Mouse (Mus musculus) cerebral cortex, adult 2 months (tissue): ENCODE data around the gene Mlycd.

Source experiments
- WGBS: fragments of 180-500 bp; shearing (Covaris S2); methylation state at CpG from one replicate; pipeline ENCODE4 v1.1.7; 2018; 5-methylcytosine and 5-hydroxymethylcytosine counted together

Mlycd gene

DNA sequence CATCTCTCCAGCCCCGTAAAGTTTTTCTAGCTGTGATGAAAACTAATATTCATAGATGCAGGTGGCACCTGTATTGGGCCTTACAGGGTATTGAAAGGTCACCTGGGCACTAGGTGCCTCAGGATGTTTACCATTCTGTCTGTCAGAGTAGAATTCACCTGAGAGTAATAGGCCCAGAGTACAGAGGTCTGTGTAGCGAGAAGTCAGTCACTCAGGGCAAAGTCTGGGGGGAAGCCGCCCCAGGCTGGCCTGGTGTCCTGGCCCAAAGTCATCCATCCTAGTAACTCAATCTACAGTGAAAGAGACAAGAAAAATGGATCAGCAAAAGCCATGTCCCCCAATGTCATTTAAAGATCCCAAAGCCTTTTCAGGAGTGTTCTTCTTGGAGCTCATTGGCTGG is 6.2 kb downstream of the Mlycd start:
- WGBS = 92% methylated on average over 3 of the region's 3 CpGs

DNA sequence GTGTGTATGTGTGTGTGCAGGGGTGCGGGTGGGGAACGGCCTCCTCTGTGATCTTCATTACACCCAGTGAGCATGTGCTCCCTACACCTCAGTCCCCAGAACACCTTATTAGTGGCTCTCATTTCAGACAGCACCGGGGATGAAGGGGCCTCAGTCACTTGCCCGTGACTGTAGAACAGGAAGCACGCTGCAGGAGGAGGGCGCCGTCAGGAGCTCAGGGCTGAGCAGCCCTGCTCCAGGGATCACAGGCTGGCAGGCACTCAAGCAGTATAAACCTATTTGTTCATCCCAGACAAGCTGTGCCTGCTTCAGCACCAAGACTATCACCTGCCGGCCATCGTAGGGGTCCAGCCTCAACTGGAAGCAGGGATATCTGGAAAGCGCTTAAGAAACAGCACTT is 9.2 kb downstream of the Mlycd start:
- 83% methylated on average over 10 of the region's 10 CpGs for WGBS

DNA sequence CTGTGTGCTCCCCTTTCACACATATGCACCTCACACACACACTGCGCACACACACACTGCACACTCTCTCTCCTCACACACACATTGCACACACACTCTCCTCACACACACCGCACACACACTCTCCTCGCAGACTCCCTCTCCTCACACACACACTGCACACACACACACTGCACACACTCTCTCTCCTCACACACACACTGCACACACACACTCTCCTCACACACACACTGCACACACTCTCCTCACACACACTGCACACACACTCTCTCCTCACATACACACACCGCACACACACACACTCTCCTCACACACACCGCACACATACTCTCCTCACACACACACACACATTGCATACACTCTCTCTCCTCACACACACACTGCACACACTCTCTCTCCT is 10.0 kb downstream of the Mlycd start:
- 91% methylated on average over 5 of the region's 5 CpGs for WGBS

DNA sequence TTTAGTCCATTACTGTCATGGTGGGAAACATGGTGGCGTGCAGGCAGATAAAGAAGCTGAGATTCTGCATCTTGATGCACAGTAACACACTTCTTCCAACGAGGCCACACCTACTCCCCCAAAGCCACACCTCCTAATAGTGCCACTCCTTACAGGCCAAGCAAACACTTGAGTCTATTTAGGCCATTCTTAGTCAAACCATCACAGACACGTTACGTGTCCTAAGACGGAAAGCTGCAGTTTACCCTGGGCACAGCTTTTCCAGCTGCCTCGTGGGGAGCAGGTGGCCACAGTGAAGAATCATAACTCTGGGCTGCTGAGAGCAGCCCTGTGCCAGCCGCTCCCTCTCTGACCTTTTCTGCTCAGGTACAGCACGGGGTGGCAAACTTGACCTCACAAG is 13.6 kb downstream of the Mlycd start:
- 89% methylated on average over 8 of the region's 8 CpGs for WGBS

DNA sequence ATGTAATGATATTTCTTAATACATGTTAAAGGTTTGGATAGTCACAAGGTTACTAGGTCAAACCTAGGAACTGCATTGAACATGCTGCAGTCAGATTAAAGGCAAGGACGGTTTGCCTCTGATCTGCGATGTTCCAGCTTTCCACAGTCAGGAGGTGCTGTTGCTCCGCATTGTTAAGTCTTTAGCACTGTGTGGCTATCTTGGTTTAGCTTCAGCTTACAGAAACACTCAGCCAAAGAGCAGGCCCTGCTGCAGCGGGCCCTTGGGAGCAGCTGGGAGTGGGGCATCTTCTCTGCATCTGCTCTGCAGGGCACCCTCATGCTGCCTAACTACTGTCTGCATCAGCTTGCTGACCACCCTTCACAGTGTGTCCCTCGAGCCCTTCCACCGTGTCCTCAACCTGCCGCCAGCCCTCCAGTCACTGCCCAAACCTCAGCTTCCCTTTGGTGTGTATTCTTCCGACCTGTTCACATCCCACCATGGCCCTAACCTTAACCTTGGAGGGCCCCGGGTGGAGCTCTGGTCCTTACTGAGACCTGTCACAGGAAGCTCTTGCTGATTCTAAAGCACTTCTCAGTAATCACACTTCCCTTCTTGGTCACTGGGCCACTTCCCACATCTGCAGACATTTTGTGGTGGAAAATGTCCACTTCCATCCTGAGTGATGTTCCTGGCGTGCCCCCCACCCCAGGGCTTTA is 17.5 kb downstream of the Mlycd start:
- 55% methylated on average over 10 of the region's 10 CpGs for WGBS

DNA sequence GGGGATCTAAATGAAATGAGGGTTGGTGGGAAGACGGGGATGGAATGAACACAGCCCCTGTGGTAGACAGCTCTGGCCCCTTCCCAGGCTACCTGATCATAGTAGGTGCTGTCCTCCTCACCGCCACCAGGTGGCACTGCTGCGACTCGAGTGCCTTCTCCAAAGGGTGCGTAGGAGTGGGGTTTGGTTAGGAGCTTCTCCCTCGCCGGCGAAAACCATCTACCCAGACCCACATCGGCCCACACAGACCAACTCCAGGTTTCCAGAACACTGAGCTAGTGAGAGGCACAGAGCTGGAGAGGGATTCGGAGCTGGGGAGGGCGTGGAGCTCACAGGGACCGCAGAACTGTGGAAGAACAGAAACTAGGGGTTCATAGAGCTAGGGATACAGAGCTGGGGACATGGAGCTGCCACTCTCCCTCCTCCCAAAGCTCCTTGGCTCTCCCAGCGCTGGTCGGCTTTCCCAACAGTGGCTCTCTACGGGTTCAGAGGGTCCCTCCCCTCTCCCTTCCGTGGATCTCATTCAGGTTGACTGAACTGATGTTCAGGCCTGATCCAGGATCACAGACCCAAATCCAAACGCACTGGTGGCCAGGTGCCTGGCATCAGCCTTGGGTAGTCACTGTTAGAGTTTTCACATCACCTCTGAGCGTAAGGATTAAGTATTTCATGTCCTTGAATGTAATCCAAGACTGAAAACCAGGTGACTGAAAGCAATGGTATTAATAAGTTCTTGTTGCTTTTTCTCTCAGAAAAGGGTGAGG is 18.2 kb downstream of the Mlycd start:
- WGBS = 13% methylated on average over 18 of the region's 18 CpGs

DNA sequence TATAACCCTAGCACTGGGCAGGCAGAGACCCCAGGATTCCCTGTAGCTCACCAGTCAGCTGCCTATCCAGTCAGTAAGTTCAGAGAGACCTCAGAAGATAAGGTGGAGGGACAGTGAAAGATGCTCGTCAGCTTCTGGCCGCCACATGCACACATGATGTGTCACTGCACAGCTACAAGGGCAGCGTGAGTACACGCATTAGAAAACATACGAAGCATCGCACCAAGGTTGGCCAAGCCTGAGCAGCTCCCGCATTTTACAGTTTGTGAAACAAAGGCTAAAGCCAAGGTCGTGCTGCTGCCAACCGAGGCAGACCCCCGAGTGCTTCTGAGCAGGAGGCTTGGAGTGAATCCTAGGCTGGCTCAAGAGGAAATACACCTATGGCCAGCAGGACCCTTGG is 18.9 kb downstream of the Mlycd start:
- 91% methylated on average over 10 of the region's 10 CpGs for WGBS

DNA sequence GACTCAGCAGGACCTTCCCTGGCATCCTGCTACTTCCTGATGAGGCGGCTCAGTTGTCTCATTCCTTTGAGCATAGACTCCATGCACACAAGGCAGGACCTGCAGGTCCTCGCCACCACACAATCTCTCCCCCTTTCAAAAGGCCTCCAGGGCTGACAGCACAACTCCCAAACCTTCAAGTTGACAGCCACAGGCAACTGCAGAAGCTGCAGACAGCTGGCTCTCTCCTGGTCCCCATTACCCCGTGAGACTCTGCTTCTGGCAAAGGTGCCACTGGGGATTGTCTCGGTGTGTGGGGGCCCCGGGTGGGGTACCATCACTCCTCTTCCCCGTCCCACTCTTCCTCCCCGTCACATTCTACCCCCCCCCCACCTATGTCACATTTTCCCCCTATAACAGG is 25.6 kb downstream of the Mlycd start:
- WGBS = 70% methylated on average over 7 of the region's 7 CpGs

DNA sequence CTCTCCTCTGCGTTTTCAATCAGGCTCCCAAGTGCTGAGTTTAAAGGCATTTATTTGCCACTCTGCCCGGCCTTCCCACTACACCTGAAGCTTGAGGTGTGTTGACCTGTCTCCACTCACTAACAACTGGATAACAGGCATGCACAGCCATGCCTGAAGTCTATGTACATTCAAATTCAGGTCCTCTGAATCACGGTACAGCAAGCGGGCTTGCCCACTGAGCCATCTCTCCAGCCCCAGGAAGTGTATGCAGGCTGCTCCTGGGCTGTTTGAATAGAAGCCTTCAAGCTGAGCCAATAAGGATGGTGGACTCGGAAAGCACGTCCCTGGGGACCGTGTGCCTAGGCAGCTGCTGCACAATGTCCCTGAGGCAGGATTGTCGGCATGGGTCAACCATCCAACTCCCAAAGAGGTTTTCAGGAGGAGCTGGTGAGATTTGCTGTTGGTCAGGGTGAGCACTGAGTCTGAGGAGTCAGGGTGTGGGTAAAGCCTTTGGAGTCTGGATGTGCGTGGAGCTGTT is 27.0 kb downstream of the Mlycd start:
- 44% methylated on average over 9 of the region's 9 CpGs for WGBS

DNA sequence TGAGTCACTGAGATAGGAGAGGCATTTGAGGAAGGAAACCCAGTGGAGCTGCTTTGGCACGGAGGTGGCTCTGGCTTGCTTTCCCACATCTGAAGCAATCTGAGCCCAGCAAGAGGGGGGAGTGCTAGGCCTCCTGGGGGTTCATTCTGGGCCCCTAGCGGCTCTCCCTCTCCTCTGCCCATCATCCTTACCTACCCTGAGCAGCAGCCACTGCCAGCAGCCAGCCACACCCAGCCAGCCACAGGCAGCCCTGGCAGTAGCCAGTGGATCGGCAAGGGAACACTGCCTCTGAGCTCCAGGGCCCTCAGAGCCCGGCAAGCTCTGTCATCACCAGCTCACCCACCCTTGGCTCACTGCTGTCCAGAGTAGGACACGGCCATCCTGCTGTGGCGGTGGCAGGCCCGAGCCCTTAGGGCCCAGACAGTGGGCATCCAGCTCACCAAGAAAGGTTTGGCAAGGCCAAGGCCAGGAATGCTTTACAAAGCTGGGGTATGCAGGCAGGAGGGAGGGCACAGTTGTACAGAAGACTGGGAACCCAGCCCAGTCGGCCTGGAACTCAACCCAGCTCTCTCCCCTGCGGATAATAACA is 27.5 kb downstream of the Mlycd start:
- 36% methylated on average over 9 of the region's 9 CpGs for WGBS

DNA sequence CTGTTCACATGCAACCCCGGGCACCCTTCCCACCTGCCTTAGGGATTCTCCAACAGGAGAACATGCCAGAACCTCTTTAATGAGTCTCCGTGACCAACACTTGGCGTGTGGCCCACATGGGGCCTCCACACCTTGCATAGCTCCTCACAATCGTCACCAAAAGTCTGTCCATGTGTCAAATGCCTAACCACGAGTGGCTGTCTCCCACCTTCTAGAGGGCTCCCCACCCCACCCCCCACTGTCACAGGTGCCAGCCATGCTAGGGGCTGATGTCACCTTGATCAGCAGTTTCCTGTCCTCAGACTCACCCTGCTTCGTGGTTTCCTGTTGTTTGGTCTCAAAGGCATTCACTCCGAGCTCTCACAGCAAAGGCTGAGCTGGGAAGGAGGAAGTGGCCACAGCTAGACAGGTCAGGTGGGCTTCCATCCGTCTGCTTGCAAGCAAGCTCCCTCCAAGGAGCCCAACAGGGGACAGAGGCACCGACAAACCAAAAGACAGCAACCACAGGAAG is 29.0 kb downstream of the Mlycd start:
- WGBS = 55% methylated on average over 9 of the region's 9 CpGs

DNA sequence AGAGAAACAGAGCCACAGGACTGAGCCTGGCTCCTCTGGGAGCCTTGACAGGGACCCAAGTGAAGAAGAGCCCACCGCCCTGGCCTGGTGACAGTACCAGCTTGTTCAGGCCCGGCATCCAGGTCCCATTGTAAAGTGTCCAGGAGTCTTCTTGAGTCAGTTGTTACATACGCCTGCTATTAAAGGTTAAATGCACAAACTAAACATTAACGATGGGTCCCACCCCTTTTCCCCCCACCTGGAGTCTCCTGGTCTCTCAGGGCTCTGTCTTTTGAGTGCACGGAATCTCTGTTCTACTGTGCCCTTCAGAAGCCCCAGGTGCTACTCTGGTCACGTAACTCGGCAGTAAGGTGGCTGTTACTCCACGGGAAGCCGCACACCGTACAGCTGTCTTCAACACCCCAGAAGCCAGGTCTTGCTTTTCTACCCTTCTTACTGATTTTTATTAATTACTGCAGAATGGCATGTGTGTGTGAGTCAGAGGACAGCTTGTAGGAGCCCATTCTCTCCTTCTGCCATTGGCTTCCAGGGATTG is 29.6 kb downstream of the Mlycd start:
- WGBS = 88% methylated on average over 10 of the region's 10 CpGs

DNA sequence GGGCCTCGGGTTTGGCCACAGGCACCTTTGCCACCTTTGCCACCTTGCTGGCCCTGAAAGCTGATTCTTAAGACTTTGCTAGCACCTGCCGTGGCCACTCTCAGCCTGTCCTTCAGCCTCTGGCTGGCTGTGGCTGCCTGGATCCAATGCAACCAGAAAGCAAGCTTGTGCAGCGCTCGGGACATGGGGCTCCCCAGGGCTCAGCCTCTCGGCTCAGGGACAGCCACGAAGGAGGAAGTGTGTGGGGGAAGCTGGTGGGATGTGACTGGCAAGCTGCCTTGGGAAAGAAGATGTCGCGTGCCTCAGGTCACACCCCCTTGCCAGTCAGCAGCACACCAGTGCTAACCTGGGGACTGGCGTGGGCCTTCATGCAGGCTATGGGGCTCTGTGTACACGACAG is 30.1 kb downstream of the Mlycd start:
- 81% methylated on average over 10 of the region's 10 CpGs for WGBS

DNA sequence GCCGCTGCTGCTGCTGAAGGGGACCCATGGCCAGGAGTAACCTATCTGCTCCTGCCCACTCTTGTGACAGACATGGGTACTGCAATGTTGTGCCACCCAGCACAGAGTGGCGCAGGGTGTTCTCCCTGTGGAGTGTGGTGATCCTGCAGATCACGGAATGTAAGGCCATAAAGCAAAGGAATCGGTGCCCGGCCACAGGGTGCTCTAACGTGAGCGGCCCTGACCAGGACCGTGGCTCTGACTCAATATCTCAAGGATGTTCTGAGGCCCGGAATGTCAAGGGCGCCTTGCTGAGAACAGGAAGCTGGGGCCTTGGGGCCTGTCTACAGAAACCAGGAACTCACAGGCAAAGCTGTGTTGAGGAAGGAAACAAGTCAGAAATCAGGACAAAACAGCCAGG is 30.9 kb downstream of the Mlycd start:
- 80% methylated on average over 10 of the region's 10 CpGs for WGBS

DNA sequence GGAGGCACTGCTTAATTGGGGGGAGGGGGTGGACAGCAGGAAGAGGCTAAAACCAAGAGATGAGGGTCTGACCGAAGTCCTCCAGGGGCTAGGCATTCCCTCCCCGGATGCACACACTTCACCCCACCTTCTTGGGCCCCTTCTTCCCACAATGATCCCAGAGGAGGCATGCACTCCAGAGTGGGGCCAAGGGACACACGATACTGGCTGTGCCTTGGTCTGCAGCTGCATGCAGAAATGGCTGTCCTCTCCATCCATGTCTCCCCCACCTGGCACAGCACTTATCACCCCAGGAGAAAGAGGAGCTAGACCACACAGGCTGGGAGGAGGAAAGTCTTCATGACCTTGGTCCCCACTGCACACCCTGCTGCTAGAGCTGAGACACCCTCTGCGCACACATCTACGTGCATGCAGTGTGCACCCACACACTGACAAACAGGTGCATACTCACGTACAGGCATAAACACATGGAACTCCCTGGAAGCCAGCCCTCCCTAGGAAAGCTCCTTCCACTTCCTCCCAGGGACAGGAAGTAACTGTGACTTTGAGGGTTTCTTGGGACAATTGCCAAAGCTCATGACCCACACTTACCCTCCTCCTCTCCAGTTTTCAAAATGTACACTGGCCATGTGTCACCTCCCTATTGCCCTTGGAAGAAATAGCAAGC is 31.5 kb downstream of the Mlycd start:
- 81% methylated on average over 6 of the region's 6 CpGs for WGBS

DNA sequence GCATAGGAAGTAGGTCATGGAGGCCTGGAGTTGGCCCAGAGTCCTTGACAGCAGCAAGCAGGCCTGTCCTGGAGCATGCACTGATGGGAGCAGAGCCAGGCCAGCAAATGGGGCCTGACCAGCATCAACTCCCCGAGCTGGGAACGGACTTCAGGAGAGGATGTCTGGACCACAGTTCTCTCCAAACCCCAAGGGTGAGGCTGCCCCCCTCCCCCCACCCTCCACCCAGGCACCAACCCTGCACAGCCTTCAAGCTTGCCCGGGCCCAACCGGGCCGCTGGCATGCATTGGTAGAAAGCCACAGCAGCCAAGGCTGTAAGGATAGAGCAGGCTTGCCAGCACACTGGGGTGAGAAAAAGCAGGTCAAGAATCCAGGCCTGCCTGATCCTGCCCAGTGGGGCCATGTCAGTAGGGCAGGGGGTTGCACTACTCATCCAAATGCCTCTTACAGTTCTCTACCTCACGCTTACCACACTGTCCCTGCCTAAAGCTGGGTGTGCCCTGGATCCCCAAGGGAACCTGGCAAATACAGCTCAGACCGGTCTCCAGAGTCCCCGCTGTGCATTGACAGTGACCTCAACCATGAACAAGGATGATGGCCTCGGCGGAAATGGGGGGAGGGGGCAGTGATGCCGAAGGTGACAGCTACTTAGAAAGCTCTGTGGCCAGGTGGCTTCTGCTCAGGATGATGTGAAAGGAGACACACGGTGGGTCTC is 33.1 kb downstream of the Mlycd start:
- WGBS = 73% methylated on average over 12 of the region's 12 CpGs

DNA sequence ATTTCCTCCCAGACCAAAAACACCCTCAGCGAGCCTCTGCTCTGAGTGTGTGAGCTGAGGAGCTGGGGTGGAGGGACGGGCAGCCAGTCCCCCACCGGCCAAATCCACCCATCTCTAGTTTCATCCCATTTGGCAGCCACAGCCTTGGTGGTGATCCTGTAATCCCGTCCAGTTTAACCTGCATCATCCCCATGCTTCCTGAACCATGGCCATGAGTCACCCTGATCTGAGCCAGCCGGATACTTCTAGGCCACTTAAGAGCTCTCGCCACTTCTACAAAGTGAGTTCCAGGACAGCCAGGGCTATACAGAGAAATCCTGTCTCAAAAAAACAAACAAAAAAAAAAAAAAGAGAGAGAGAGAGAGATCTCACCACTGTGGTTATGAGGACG is 33.7 kb downstream of the Mlycd start:
- WGBS = 79% methylated on average over 7 of the region's 7 CpGs

DNA sequence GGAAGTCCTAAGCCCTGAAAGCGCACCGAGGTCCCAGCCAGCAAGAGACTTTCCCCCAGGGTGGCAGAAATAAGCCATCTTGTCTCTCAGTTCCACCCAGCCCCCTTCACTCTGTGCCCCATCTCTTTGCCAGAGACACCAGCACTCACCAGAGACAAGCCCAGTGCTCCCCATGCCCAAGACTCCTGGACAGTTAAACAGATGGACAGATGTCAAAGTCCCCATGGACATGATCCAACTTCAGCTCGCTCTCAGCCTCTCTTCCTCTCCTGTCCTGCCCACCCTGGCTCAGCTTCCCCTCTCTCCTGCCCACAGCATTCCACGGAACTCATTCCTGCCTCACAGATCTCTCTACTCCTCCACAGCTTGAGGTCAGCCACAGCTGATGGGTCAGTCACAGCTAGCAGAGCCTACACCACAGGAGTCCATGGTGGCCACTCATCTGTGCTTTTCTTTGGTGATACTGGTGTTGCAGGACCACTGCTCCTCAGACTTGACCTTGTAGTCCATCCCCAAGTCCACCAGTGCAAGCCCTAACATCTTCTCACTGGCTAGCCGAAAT is 34.2 kb downstream of the Mlycd start:
- 74% methylated on average over 5 of the region's 5 CpGs for WGBS

DNA sequence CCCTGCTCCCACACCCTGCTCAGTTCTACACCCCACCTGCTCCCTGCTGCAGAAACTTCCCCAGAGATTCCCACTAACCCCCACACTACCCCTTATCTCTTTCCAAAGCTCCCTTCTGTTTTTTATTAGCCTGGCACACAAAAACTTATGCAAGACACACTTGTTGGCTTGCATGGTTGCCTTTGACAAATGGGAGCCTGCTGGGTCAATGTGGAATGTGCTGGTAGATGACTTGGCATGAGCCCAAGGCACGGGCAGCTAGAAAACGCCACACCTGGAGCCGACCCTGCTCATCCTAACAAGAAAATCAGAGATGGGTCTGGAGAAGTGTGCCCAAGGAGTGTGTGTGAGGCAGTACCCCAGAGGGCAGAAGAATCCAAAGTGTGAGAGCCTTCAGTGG is 34.9 kb downstream of the Mlycd start:
- 76% methylated on average over 3 of the region's 3 CpGs for WGBS

DNA sequence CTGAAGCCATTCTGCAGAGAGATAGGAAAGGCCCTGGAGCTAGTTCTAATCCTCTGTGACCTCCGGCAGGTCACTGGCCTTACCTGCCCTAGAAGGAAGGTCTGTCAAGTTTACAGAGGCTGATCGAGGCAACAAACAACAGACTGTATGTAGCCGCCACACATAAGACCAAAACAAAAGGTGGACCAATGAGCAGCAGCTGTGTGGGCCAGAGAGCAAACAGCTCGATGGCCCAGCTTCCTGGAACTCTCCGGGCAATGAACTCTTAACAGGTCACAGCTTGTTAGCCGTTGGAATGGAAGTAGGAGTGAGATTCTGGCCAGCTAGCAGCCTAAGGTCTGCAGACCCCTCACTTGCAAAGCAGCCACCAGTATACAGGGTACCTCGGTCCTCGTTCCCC is 35.6 kb downstream of the Mlycd start:
- WGBS = 86% methylated on average over 8 of the region's 8 CpGs

DNA sequence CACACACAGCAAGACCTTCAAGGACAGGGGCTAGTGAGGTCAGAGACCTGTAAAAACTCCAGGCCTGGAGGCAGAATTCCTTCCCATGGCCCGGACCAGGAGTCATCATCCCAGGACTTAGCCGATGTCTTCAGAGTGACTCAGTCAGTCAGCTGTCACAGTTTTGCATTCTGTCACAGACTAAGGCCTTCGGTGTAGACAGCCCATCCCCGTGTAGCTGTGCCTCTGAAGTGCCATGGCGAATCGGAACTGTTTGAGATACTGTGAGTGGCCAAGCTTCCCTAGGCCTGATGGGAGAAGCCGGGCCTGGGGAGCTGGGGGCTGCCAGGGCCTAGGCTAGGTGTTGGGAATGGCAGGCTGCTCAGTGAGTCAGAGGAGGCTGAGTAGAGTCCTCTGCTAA is 36.0 kb downstream of the Mlycd start:
- WGBS = 91% methylated on average over 7 of the region's 7 CpGs
